Mouse (Mus musculus): ENCODE measurements at regions not wholly inside any gene's neighbourhood (a gene's known extent, or its start where the extent isn't known, plus 50 kb on each side); places are given as distances from the start of the nearest gene placed in this dataset.

- DNase-seq (ENCODE audit: low spot score in 2 of 2) = no peak
Observed at GRCm38 (mm10) chr4:5379215-5379614, 586.1 kb upstream of the Impad1 start.

DNA sequence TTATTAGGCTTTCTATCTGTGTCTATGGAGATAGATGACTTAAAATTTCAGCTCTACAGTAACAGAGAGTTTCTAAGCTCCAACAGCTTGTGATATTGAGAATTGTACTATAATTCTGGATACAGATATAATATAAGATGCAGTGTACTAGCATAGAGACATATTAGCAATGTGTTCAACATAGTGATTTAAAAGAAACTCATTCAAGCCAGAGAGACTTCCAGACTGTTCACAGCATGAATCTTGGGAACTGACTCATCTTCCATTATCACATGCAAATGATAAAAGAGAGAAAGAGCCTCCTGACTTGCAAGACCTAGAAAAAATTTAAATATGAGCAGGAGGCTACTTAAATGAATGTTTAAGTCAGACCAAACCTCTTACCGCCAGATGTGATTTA lies 565.1 kb upstream of the Impad1 start:
- DNase-seq (ENCODE audit: low spot score in 2 of 2) = no peak

GRCm38 (mm10) chr4:5346226-5346625 lies 553.1 kb upstream of the Impad1 start:
- DNase-seq (ENCODE audit: low spot score in 2 of 2) = no peak

DNA sequence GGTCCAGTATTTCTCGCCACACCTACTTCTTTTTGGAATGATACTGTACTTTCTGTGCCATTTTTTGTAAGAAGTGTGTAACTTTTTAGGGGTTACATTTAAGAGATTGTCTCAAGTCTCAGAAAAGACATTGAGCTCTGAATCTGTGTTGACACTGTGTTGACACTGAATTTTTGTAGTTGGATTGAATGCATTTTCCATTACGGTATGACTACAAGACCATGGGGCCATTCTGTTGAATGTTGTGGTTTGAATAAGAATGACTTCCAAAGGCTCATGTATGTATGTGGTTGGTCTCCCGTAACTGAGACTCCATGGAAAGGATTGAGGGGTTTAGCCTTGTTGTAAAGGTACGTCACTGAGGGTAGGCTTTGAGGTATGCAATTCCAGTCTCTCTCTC lies 551.6 kb upstream of the Impad1 start:
- no peak for DNase-seq (ENCODE audit: low spot score in 2 of 2)

GRCm38 (mm10) chr4:5344311-5344710 lies 551.2 kb upstream of the Impad1 start:
- DNase-seq (ENCODE audit: low spot score in 2 of 2) = no peak

GRCm38 (mm10) chr4:5337158-5337896 lies 544.2 kb upstream of the Impad1 start:
- no peak for DNase-seq (ENCODE audit: low spot score in 2 of 2)

DNA sequence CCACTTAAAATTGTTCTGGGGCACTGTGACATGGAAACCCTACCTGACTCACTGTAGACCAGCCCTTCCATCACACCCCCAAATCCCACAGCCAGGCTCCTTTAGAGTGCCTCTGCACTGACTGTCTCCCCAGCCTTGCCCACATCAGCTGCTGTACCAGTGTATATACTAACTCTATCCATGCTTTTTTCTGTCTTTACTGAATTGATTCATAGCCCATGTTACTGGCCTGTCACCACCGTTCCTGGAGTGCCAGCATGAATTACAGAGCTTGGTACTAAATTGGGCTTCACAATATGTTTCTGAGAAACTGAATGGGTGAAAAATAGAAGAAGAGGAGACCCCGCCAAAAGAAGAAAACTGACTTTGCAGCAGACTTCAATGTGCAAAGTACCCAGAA lies 541.9 kb upstream of the Impad1 start:
- no peak for DNase-seq (ENCODE audit: low spot score in 2 of 2)

GRCm38 (mm10) chr4:5328497-5329194 lies 535.5 kb upstream of the Impad1 start:
- DNase-seq (ENCODE audit: low spot score in 2 of 2) = no peak

GRCm38 (mm10) chr4:5327171-5327661 lies 534.1 kb upstream of the Impad1 start:
- DNase-seq (ENCODE audit: low spot score in 2 of 2) = peak in 1 of 2 experiments; percentile 6

GRCm38 (mm10) chr4:5301461-5301860 lies 508.3 kb upstream of the Impad1 start:
- no peak for DNase-seq (ENCODE audit: low spot score in 2 of 2)

DNA sequence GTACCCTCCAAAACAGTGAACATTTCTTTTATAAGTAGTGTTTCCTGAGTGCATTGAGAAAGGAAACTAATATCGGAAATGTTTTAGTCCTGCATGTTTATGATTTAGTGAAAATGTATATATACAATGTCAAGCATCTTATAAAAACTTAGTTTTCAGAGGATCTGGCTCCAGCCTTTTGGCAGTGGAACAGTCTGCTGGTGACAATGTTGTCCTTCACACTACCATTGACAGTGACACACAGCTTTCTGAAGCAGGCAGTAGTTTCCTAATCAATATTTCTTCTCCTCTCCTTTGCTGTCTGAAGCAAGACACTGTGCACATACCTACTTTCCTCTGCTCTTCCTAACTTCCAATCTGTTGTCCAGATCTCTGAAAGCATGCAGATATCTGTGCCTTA lies 507.9 kb upstream of the Impad1 start:
- DNase-seq (ENCODE audit: low spot score in 2 of 2) = no peak

DNA sequence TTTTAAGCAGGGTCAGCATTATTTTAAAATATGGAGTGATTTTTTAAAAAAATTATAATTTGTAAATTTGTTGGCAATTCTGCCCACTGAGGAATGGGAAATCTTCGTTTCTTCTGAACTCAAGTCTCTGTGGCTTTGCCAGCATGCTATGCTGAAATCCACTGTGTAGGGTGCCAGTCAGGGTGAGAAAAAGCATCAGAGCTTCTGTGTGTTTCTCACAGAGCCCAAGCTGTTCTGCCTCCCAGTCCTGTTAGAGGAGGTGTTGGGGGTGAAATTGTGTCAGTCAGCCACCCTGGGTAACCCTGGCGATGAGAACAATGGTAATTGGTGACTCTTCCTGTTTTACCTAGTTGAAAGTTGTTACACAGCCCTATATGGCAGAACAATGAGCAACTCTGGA lies 506.1 kb upstream of the Impad1 start:
- no peak for DNase-seq (ENCODE audit: low spot score in 2 of 2)

- DNase-seq (ENCODE audit: low spot score in 2 of 2) = no peak
Observed at GRCm38 (mm10) chr4:5294030-5294429, 500.9 kb upstream of the Impad1 start.

DNA sequence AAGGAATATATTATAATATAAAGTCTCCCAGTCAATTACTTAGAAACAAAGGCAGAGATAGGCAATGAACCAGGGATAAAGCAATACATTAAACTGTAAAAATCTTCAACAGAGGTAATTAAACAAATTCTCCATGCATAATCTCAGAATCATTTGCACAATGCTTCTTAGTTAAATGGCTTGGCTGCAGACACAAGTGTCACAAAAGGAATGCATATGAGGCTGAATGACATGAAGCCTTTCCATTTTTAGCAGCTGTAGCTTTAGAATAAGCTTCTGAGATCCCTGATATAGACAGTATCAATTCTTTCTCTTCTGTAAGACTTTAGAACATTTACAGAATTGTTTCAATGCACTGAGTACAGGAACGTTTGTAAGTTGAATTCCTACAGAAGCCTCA lies 483.0 kb upstream of the Impad1 start:
- DNase-seq (ENCODE audit: low spot score in 2 of 2) = no peak

All from right cerebral cortex, postnatal 36 days (tissue).